Mouse (Mus musculus) liver, embryonic 16.5 days (tissue): ENCODE data around the gene Chsy1. TPM values are rescaled to one million over a fixed set of nuclear protein-coding genes. Genes with fewer than 3 reads are reported as not detected.
"Not testable (repeated sequence)": the region's sequence is repeated elsewhere in the genome, so short reads cannot be mapped to it uniquely, and the experiment has no call there.

ENCODE experiments used
- ATAC-seq: fragments of 200-750 bp; cut with Nextera tagmentation; 2 replicates; pipeline ENCODE4 v1.8.0; 2017; ENCODE audit warnings: low read depth, mild to moderate bottlenecking, moderate number of reproducible peaks, moderate library complexity
- H3K27ac ChIP-seq: fragments of 300-500 bp; sonication (generic); 2 replicates; pipeline ENCODE4 v1.5.1; 2014; ENCODE audit warnings: mild to moderate bottlenecking, low read length
- H3K27me3 ChIP-seq: fragments of 300-500 bp; sonication (generic); 2 replicates; pipeline ENCODE4 v1.6.1; 2014; ENCODE audit warnings: low read depth, low read length, mixed read lengths; ENCODE audit not compliant: control insufficient read depth, insufficient read depth
- H3K36me3 ChIP-seq: fragments of 300-500 bp; sonication (generic); 2 replicates; pipeline ENCODE4 v1.6.1; 2014; ENCODE audit warnings: mild to moderate bottlenecking; ENCODE audit not compliant: control insufficient read depth, insufficient read depth
- H3K4me1 ChIP-seq: fragments of 300-500 bp; sonication (generic); 2 replicates; pipeline ENCODE4 v1.6.1; 2014; ENCODE audit warnings: low read depth, low read length, mixed read lengths; ENCODE audit not compliant: control insufficient read depth
- H3K4me2 ChIP-seq: fragments of 300-500 bp; sonication (generic); 2 replicates; pipeline ENCODE4 v1.6.1; 2014; ENCODE audit warnings: low read depth, low read length, mixed read lengths
- H3K4me3 ChIP-seq: fragments of 300-500 bp; sonication (generic); 2 replicates; pipeline ENCODE4 v1.5.1; 2014; ENCODE audit warnings: low read depth, mild to moderate bottlenecking, low read length
- H3K9ac ChIP-seq: fragments of 300-500 bp; sonication (generic); 2 replicates; pipeline ENCODE4 v1.6.1; 2014; ENCODE audit warnings: low read depth, low read length
- H3K9me3 ChIP-seq: fragments of 300-500 bp; sonication (generic); replicated peaks from 2 replicates; pipeline ENCODE4 v1.6.1; 2016; ENCODE audit warnings: low read length; ENCODE audit not compliant: control insufficient read depth
- WGBS: fragments of 180-500 bp; shearing (Covaris S2); extraction: QIAGEN DNeasy Blood & Tissue Kit; methylation state at CpG from one replicate; pipeline ENCODE4 v1.1.7; 2014; ENCODE audit not compliant: insufficient replicate concordance; 5-methylcytosine and 5-hydroxymethylcytosine counted together
- polyA plus RNA-seq: library from polyadenylated mRNA; unstranded; fragments of >200 nt; fragmentation: Nextera tagmentation; extraction: Ambion mirVana; gene quantifications from 2 replicates; pipeline ENCODE4 v1.2.1, GENCODE M21; 2015

Chsy1 gene
- polyA plus RNA-seq, 1 experiment from 2014 or later, result 4.9 TPM

GRCm38 (mm10) chr7:66182075-66182715 is 72.9 kb downstream of the Chsy1 start:
- H3K27ac ChIP-seq, result no peak overlapping the region
- H3K4me2 ChIP-seq, result no peak overlapping the region
- H3K36me3 ChIP-seq, result no peaks in the 10 kb centered on the region
- WGBS, result 78% methylated on average over 7 of the region's 7 CpGs
- H3K4me1 ChIP-seq, result peaks cover 8% of the 10 kb centered on the region
- no peak overlapping the region for H3K4me3 ChIP-seq
- no peak for ATAC-seq
- no peak overlapping the region for H3K9ac ChIP-seq
- no peaks in the 10 kb centered on the region for H3K27me3 ChIP-seq
- no peaks in the 10 kb centered on the region for H3K9me3 ChIP-seq

- Histone ChIP-seq H3K9me3 (no peaks in the 10 kb centered on the region), H3K9ac (no peak overlapping the region), H3K4me1 (peaks cover 20% of the 10 kb centered on the region), H3K27me3 (no peaks in the 10 kb centered on the region), H3K4me2 (no peak overlapping the region), H3K27ac (no peak overlapping the region), H3K36me3 (no peaks in the 10 kb centered on the region), H3K4me3 (no peak overlapping the region)
- 70% methylated on average over 8 of the region's 8 CpGs for WGBS
- ATAC-seq, result no peak
These were observed 74.1 kb downstream of the Chsy1 start for GRCm38 (mm10) chr7:66183404-66183803.

GRCm38 (mm10) chr7:66184026-66184425 is 74.7 kb downstream of the Chsy1 start:
- no peak overlapping the region for H3K4me3 ChIP-seq
- H3K9ac ChIP-seq, result no peak overlapping the region
- no peak for ATAC-seq
- no peak overlapping the region for H3K27ac ChIP-seq
- peaks cover 20% of the 10 kb centered on the region for H3K4me1 ChIP-seq
- H3K9me3 ChIP-seq, result no peaks in the 10 kb centered on the region
- no peak overlapping the region for H3K4me2 ChIP-seq
- 55% methylated on average over 4 of the region's 4 CpGs for WGBS
- H3K27me3 ChIP-seq, result no peaks in the 10 kb centered on the region
- H3K36me3 ChIP-seq, result no peaks in the 10 kb centered on the region

- Histone ChIP-seq H3K4me1 (peaks cover 19% of the 10 kb centered on the region), H3K27ac (no peak overlapping the region), H3K36me3 (no peaks in the 10 kb centered on the region), H3K9ac (no peak overlapping the region), H3K4me3 (no peak overlapping the region), H3K4me2 (no peak overlapping the region), H3K27me3 (no peaks in the 10 kb centered on the region), H3K9me3 (no peaks in the 10 kb centered on the region)
- no peak for ATAC-seq
- 83% methylated on average over 5 of the region's 5 CpGs for WGBS
These were observed 76.1 kb downstream of the Chsy1 start for GRCm38 (mm10) chr7:66185370-66185769.

GRCm38 (mm10) chr7:66187581-66188231 is 78.4 kb downstream of the Chsy1 start:
- H3K4me1 ChIP-seq, result peaks cover 25% of the 10 kb centered on the region
- peak; percentile 84 for ATAC-seq

GRCm38 (mm10) chr7:66190385-66190784 is 81.1 kb downstream of the Chsy1 start:
- H3K27ac ChIP-seq, H3K9me3 ChIP-seq, H3K4me3 ChIP-seq, H3K9ac ChIP-seq, H3K4me2 ChIP-seq, H3K36me3 ChIP-seq, H3K27me3 ChIP-seq, ATAC-seq: not testable (repeated sequence)
- WGBS, result 77% methylated on average over 10 of the region's 10 CpGs
- H3K4me1 ChIP-seq, result peaks cover 45% of the 10 kb centered on the region

More at GRCm38 (mm10) chr7:66187581-66188231, 78.4 kb downstream of the Chsy1 start:
- no peaks in the 10 kb centered on the region for H3K27me3 ChIP-seq
- 0 out of 2 replicates have a peak overlapping the region, but pooled peaks have one; percentile 7 for H3K4me2 ChIP-seq
- H3K4me3 ChIP-seq, result no peak overlapping the region
- peak overlapping the region; percentile 48 for H3K9ac ChIP-seq
- H3K36me3 ChIP-seq, result no peaks in the 10 kb centered on the region
- H3K9me3 ChIP-seq, result no peaks in the 10 kb centered on the region
- 14% methylated on average over 4 of the region's 4 CpGs for WGBS
- peak overlapping the region; percentile 65 for H3K27ac ChIP-seq

GRCm38 (mm10) chr7:66194511-66194910 is 85.2 kb downstream of the Chsy1 start:
- Histone ChIP-seq H3K36me3 (no peaks in the 10 kb centered on the region), H3K4me1 (peaks cover 67% of the 10 kb centered on the region), H3K9me3 (no peaks in the 10 kb centered on the region), H3K27me3 (no peaks in the 10 kb centered on the region), H3K4me3 (no peak overlapping the region), H3K4me2 (no peak overlapping the region), H3K27ac (peak overlapping the region; percentile 99), H3K9ac (0 out of 2 replicates have a peak overlapping the region, but pooled peaks have one; percentile 19)
- WGBS, result 49% methylated on average over 3 of the region's 3 CpGs
- no peak for ATAC-seq

GRCm38 (mm10) chr7:66195881-66196280 is 86.6 kb downstream of the Chsy1 start:
- Histone ChIP-seq H3K9me3 (no peaks in the 10 kb centered on the region), H3K36me3 (no peaks in the 10 kb centered on the region), H3K9ac (peak overlapping the region; percentile 48), H3K4me1 (peaks cover 81% of the 10 kb centered on the region), H3K4me2 (peak overlapping the region; percentile 75; the same call in 1 of the 2 replicates), H3K27ac (peak overlapping the region; percentile 99), H3K4me3 (no peak overlapping the region), H3K27me3 (no peaks in the 10 kb centered on the region)
- ATAC-seq, result no peak
- 40% methylated on average over 1 of the region's 1 CpGs for WGBS
